Mouse (Mus musculus): ENCODE results near the gene Vmp1. TPM values are rescaled to one million over a fixed set of nuclear protein-coding genes. Genes with fewer than 3 reads are reported as not detected.

Gene Vmp1
- polyA plus RNA-seq, 1 experiment, result 30.0 TPM

DNA sequence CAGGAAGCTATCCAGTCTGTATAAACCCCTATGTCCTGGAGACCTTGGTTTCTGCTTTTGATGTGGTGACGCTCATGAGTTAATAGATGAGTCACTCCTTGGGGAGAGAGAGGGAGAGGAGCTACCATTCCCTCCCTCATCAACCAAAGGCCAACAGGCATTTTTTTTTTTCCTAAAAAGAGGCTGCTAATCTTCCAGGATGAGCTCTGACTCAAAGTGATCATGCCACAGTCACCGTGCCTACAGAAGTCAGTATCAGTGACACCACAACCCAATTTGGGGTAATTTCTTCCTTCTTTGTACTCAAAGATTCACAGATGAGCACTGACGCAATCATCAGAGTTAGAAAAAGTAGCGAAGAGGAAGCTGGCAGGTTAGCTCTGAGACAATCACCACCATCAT is 31.1 kb downstream of the Vmp1 start:
- no peak overlapping the region for H3K27ac ChIP-seq (ENCODE audit: insufficient read depth, low read length)
- H3K4me3 ChIP-seq (ENCODE audit: extremely low read depth, insufficient read depth, insufficient read length), result no peak overlapping the region
- TF ChIP-seq CTCF (IDR thresholded peaks at IDR 0.05; ENCODE audit: extremely low read depth, insufficient read depth, insufficient read length, insufficient replicate concordance), result no peak
- no peak for TF ChIP-seq POLR2A (IDR thresholded peaks at IDR 0.05; ENCODE audit: low read depth, low read length)
- peaks cover 1% of the 10 kb centered on the region; the same call in 1 of the 2 replicates for H3K36me3 ChIP-seq (ENCODE audit: control insufficient read depth, insufficient read depth, low read length)
- 0 out of 2 replicates have a peak, but pooled peaks cover 2% of the 10 kb centered on the region for H3K4me1 ChIP-seq (ENCODE audit: control insufficient read depth, insufficient read depth, insufficient read length)
- 78% methylated on average over 4 of the region's 4 CpGs for WGBS
- no peaks in the 10 kb centered on the region for H3K27me3 ChIP-seq (ENCODE audit: control insufficient read depth, insufficient read depth, low read length)
- DNase-seq (ENCODE audit: low read depth in 1 of 2, low spot score in 2 of 2), result no peak

DNA sequence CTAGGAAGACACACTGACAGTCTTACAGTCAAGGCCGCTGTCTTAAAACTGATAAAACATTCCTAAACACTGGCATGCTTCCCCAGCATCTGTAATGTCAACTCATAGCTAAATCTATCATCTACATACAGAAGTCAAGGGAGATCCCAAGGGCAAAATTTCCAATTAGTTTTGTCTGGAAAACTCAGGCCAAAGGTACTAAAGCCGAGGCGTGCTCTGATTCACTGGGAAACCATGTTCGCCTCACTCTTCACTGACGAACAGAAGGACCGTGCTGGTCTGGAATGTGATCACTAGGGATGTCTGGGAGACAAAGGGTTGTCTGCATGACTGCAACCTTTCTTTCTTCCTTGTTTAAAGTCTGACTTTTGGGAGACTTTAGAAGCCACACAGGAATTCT is 33.0 kb downstream of the Vmp1 start:
- DNase-seq (ENCODE audit: low read depth in 1 of 2, low spot score in 2 of 2), result no peak
- TF ChIP-seq CTCF (IDR thresholded peaks at IDR 0.05; ENCODE audit: extremely low read depth, insufficient read depth, insufficient read length, insufficient replicate concordance), result no peak
- no peak for TF ChIP-seq POLR2A (IDR thresholded peaks at IDR 0.05; ENCODE audit: low read depth, low read length)
- 93% methylated on average over 6 of the region's 6 CpGs for WGBS
- H3K36me3 ChIP-seq (ENCODE audit: control insufficient read depth, insufficient read depth, low read length), result peaks cover 1% of the 10 kb centered on the region; the same call in 1 of the 2 replicates
- H3K27me3 ChIP-seq (ENCODE audit: control insufficient read depth, insufficient read depth, low read length), result no peaks in the 10 kb centered on the region
- H3K4me3 ChIP-seq (ENCODE audit: extremely low read depth, insufficient read depth, insufficient read length), result no peak overlapping the region
- no peak overlapping the region for H3K27ac ChIP-seq (ENCODE audit: insufficient read depth, low read length)
- H3K4me1 ChIP-seq (ENCODE audit: control insufficient read depth, insufficient read depth, insufficient read length), result 0 out of 2 replicates have a peak, but pooled peaks cover 2% of the 10 kb centered on the region

DNA sequence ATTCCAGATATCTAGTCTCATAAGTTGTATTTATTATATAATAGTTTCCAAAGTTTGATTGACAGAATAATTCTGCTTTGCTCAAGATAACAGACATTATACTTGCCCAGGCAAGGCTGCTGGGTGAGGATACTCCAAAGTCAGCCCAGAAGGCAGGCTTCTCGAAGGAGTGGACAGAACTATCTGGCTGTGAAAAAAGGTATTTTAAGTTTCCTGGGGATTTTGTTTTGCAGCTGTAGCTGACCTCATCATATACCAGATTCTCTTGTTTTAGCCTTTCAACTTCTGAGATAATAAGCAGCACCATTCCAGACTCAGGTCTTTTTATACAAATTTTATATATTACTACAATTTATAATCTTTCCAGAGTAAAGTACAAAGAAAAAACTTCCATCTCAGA is 34.1 kb downstream of the Vmp1 start:
- Histone ChIP-seq H3K4me1 (ENCODE audit: control insufficient read depth, insufficient read depth, insufficient read length) (0 out of 2 replicates have a peak, but pooled peaks cover 2% of the 10 kb centered on the region), H3K36me3 (ENCODE audit: control insufficient read depth, insufficient read depth, low read length) (peaks cover 1% of the 10 kb centered on the region; the same call in 1 of the 2 replicates), H3K27me3 (ENCODE audit: control insufficient read depth, insufficient read depth, low read length) (no peaks in the 10 kb centered on the region), H3K27ac (ENCODE audit: insufficient read depth, low read length) (no peak overlapping the region), H3K4me3 (ENCODE audit: extremely low read depth, insufficient read depth, insufficient read length) (no peak overlapping the region)
- TF ChIP-seq POLR2A (IDR thresholded peaks at IDR 0.05; ENCODE audit: low read depth, low read length), result no peak
- DNase-seq (ENCODE audit: low read depth in 1 of 2, low spot score in 2 of 2), result no peak
- 86% methylated on average over 1 of the region's 1 CpGs for whole genome bisulfite sequencing

DNA sequence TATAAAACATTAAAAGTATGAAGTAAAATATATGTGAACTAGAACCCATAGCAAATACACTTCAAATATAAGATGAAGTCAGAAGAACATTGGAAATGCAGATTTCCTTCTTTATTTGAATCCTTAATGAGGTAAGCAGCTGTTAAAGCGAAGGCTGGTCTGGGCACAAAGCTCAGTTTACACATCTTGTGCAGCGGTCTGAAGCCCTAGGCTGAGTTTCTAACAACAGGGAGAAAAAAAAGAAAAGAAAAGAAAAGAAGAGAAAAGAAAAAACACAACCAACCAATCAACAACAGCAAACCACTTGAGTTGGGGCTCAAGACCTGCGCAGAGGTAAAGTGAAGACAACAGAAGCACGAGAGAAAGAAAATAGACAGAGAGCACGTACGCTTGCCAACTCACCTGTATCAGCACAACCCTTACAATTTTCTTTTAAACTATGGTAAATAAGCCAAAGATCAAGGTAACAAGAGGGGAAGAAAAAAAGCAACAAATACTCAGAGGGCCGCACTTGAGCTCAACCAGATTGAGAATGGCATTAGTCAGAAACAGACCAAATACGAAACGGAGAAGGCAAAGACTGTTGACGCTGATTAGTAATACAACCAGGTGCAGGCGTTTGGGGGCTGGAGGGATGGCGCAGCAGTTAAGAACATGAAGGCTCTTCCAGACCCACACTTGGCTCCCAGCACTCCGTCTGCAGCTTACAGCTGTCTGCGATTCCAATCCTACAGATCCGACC is 35.8 kb downstream of the Vmp1 start:
- Histone ChIP-seq H3K4me3 (ENCODE audit: extremely low read depth, insufficient read depth, insufficient read length) (no peak overlapping the region), H3K27me3 (ENCODE audit: control insufficient read depth, insufficient read depth, low read length) (no peaks in the 10 kb centered on the region)
- 96% methylated on average over 15 of the region's 15 CpGs for WGBS

DNA sequence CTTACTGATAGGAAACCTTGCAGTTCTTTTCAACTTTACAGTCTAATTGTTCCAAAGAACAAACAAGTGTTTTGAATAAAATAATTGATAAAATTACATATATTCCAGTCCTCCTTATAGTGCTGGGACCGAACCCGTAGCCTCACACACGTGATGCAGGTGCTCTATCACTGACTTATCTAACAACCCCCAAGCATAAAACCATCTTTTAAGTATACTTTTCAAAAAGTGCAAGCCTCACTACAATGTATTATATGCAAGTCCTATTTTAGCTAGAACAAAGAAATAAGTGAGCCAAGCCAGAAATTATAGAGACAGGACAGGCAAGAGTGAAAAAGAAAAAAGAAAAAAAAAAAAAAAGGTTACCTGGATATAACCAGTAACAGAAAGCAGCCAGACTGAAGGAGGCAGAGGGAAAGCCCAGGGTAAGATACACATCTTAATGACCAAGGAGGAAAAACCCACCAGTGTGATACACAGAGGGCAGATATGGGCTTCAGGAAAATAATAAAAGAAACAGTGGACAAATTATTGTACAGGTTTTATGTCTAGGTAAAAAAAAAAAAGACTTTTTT is 36.7 kb downstream of the Vmp1 start:
- H3K36me3 ChIP-seq (ENCODE audit: control insufficient read depth, insufficient read depth, low read length), result peaks cover 8% of the 10 kb centered on the region
- no peaks in the 10 kb centered on the region for H3K27me3 ChIP-seq (ENCODE audit: control insufficient read depth, insufficient read depth, low read length)
- H3K4me3 ChIP-seq (ENCODE audit: extremely low read depth, insufficient read depth, insufficient read length), result no peak overlapping the region
- no peak for DNase-seq (ENCODE audit: low read depth in 1 of 2, low spot score in 2 of 2)
- no peak overlapping the region for H3K27ac ChIP-seq (ENCODE audit: insufficient read depth, low read length)
- no peaks in the 10 kb centered on the region for H3K4me1 ChIP-seq (ENCODE audit: control insufficient read depth, insufficient read depth, insufficient read length)
- no peak for TF ChIP-seq CTCF (IDR thresholded peaks at IDR 0.05; ENCODE audit: extremely low read depth, insufficient read depth, insufficient read length, insufficient replicate concordance)
- TF ChIP-seq POLR2A (IDR thresholded peaks at IDR 0.05; ENCODE audit: low read depth, low read length), result no peak
- WGBS, result 96% methylated on average over 3 of the region's 3 CpGs

More for the DNA sequence above, 35.8 kb downstream of the Vmp1 start:
- Histone ChIP-seq H3K4me1 (ENCODE audit: control insufficient read depth, insufficient read depth, insufficient read length) (0 out of 2 replicates have a peak, but pooled peaks cover 2% of the 10 kb centered on the region), H3K27ac (ENCODE audit: insufficient read depth, low read length) (no peak overlapping the region), H3K36me3 (ENCODE audit: control insufficient read depth, insufficient read depth, low read length) (peaks cover 6% of the 10 kb centered on the region)
- no peak for DNase-seq (ENCODE audit: low read depth in 1 of 2, low spot score in 2 of 2)
- TF ChIP-seq POLR2A (IDR thresholded peaks at IDR 0.05; ENCODE audit: low read depth, low read length), result no peak
- TF ChIP-seq CTCF (IDR thresholded peaks at IDR 0.05; ENCODE audit: extremely low read depth, insufficient read depth, insufficient read length, insufficient replicate concordance), result no peak

DNA sequence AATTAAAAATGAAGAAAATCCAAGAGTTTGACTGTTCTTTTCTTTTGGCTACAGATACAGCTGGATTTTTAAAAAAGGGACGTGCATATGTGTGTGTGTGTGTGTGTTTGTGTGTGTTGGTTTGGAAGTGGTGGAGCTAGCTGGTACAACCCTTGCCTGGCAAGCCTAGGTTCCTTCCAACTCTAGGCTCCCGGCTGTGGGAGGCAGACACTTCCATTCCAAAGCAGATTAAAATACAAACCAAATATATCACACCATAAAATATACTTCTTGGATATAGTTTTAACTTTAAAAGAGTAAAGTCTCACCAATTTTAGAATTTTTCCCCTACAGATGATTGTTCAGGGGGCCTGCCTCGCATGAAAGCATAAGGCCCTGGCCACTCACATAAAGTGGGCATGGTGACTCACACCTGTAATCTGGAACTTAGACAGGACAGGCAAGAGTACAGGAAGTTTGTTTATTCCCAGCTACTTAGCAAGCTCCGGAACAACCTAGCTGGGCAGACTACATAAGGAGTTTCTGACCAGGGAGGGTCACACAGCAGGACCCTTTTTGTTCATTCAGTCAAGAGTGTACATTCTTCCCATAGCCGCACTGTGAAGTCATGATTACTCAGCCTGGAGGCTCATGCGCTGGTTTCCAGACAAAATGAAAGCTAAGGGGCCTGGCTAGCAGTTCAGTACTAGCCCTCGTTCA is 37.4 kb downstream of the Vmp1 start:
- H3K27ac ChIP-seq (ENCODE audit: insufficient read depth, low read length), result no peak overlapping the region
- DNase-seq (ENCODE audit: low read depth in 1 of 2, low spot score in 2 of 2), result no peak
- 88% methylated on average over 7 of the region's 7 CpGs for WGBS

More for the DNA sequence above, 37.4 kb downstream of the Vmp1 start:
- no peak overlapping the region for H3K4me3 ChIP-seq (ENCODE audit: extremely low read depth, insufficient read depth, insufficient read length)
- no peaks in the 10 kb centered on the region for H3K4me1 ChIP-seq (ENCODE audit: control insufficient read depth, insufficient read depth, insufficient read length)
- H3K27me3 ChIP-seq (ENCODE audit: control insufficient read depth, insufficient read depth, low read length), result no peaks in the 10 kb centered on the region
- TF ChIP-seq POLR2A (IDR thresholded peaks at IDR 0.05; ENCODE audit: low read depth, low read length), result no peak
- no peak for TF ChIP-seq CTCF (IDR thresholded peaks at IDR 0.05; ENCODE audit: extremely low read depth, insufficient read depth, insufficient read length, insufficient replicate concordance)
- H3K36me3 ChIP-seq (ENCODE audit: control insufficient read depth, insufficient read depth, low read length), result peaks cover 11% of the 10 kb centered on the region
